Mouse (Mus musculus) adrenal gland, postnatal 25 days (tissue): ENCODE results near the gene BC029722. TPM values are rescaled to one million over a fixed set of nuclear protein-coding genes. Genes with fewer than 3 reads are reported as not detected.
A peak's percentile ranks its signal among the peaks of the same experiment; 100 is the strongest.

Experiments
- DNase-seq: peaks from one replicate; pipeline ENCODE4 v3.0.0; 2021; ENCODE audit warnings: mixed read lengths
- total RNA-seq: library from RNA; stranded (reverse); gene quantifications from 2 replicates; pipeline ENCODE4 v1.2.3, GENCODE M21; 2021

The BC029722 gene
- total RNA-seq, 1 experiment from 2014 or later: 181 TPM

DNA sequence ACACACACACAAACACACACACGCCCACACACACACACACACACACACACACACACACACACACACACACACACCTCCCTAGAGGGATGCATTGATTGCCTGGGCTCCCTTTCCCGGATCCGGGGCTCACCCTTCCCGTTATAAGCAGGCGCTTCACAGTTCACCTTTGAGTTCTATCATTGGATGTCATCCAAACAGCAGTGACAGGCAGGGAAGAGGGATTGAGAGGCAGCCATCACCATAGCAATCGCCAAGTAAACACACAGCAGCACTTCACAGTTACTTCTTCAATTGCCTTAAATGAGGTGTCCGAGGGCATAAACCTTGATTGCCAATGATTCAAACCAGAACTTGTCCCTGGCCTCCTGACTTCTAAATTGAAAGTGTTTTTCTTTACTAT, 40.2 kb downstream of the BC029722 start:
- no peak for DNase-seq

DNA sequence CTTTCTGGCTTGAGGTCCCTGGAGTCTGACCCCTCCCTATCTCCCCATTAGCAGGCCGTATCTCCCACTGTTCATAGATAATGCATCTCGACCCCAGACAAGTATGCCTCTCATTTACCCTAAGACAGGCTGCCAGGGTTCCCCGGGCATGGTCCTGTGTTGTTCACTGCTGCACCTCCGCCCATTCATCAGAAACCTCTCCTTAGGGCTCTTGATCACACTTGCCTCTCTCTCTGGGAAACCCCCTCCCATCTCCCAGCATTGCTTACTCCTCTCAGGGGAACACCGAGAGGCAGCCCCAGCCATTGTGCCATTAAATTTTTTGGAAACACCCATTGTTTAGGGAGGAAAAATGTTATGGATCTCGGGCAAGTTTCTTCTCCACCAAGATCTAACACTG, 41.2 kb downstream of the BC029722 start:
- no peak for DNase-seq

DNA sequence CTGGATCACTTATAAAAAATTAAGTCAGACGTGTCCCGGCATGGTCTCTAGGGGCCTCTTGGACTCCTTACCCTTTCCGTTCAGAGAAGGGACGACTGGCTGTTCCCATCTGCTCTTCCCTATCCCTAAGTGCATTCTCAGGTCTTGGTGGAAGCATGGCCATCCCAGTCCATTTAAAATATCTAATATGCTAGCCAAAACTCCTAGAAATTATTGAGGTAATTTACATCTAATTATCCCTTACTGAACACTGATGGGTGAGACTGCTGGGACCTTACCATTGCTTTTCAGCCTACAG, 41.6 kb downstream of the BC029722 start:
- DNase-seq: no peak

DNA sequence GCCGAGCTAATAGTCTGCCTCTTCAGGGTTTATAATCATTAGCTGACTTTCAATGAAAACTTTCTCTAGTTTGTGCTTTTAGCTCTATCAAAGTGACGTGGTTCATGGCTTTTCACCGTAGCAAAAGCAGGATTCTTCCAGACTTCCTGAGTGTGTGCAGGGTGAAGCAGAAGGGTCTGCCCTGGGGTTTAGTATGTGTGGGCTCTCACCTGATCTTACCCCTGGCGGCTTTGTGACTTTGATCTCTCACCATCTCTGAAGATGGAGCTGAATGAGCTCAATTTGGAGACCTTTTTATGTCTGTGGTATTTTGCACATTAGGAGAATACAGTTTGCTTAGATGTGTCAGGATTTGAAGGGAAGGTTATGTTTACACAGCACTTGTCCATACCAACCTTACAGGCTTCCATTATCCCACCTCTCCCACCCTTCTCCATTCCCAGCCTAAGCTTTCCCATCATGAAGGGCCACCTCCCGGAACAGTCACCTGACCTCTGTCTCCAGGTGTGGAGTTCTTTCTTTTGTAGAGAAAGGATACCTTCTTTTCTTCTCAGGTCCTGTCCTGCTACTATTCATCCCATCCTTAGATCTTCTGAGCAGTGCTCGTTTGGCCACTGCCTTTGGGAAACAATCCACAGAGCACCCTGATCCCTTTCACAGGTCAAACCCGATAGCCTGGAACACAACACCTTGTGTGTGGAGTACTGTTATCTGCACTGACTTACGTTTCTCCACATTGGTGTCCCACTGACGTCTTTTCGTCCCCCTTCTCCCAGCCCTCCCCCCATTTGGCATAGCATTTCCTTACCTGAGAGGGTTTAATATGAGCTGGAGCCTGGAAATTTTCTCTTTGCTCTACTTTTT, 42.2 kb downstream of the BC029722 start:
- DNase-seq: no peak

DNA sequence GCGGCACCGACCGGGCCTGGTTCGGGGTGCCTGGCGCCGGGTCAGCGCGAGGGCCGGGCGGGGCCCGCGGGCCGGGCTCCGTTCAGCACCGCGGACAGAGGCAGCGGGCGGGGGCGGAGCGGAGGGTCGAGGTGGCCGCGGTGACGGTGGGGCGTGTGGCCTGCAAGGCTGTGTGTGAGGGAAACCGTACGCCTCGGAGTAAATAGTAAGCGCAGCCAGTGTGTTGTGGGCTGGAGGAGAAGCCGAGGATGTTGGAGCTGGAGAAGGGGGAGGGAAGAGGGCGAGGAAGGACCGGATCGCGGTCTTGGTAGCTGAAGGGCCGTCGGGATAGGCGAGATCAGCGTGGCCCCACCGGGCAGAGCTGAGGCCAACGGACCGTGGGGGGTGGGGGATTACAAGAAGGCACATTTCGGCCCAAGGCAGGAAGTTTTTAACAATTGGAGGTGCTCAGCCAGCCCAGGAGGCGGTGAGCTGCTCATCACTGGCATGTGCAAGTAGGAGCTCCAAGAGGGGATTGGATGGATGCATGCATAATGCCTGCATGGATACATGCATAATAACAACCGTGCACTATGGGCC, 43.5 kb downstream of the BC029722 start:
- DNase-seq: peak; percentile 77

DNA sequence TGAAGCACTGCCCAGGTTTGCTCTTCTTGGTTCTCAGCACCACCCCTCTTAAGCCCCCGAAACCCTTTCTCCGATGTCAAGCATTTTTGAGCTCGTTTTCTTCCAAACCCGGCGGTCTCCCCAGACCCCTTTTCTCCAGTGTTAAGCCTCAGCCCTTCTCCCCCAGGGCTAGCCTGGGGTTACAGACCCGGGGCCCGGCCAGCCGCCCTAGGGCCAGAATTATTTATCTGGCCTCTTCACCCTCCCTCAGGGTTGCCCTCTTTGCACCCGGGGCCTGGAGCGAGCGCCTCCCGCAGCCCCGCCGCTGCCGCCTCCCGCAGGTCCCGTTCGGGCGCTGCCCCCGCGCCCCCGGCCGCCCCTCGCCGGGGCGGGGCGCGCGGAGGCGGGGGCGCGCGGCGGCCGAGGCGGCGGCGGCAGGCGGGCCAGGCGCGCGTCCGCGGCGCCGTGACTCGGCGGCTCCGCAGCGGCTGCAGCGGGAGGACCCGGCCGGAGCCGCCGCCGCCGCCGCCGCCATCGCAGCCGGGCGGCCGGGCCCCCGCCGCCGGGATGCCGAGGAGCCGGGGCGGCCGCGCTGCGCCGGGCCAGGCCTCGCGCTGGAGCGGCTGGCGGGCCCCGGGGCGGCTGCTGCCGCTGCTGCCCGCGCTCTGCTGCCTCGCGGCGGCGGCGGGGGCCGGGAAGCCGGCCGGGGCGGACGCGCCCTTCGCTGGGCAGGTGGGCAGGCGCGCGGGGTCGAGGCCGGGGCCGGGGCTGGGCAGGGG, 44.1 kb downstream of the BC029722 start, which contains the start of gene Mmp24:
Mmp24 (plus strand) TSS at position 416 of the 758 bp plus-strand sequence.
- no peak for DNase-seq

DNA sequence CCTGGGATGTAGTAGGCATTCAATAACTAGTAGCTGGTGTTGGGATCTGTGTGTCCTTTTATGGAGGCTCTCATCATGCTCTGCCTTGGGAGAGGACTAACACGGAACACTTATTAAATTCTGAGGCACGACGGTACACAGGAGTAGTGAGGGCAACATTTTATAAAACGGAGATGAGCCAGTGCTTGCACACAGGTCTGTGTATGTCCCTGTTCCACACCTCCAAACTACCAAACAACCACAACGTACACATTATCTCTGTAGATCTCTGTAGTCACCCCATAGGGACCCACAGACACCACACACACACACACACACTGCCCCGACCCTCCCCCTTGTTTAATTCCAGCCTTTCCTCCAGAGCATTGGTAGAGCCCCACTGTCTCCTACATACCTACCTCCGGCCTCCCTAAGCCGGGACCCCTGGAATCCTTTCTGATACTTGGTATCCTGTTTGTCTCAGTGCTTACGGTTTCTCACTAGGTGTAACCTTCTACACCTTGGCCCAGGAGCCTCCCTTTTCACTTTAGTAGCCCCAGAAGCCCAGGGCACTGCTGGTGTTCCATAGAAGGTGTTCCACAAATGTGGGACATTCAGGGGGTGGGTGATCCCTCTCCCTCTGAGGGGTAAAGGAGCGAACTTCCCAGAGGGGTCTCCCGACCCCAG, 44.8 kb downstream of the BC029722 start:
- no peak for DNase-seq

DNA sequence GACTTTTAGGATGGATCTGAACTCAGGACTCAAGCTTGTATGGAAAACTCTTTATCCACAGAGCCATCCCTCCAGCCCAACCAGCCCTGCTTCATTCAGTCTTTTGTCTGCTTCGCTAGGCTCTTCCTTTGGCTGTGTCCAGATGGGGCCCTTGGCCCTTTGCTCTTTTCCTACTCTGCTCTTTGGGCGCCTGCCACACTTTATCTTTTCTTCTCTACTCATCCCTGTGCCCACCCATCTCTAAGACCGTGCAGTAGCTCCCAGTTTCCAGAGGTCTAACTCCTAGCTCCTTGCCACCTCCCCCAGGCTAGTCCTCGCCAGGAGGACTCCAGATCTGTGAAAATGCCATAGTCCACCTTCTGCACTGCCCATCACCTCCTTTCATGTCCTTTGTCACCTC, 45.6 kb downstream of the BC029722 start:
- no peak for DNase-seq

Other genes starting within 250 kb of the BC029722 start
- 67.6 and 82.2 TPM in 2 replicates for gene Gss, start 226.6 kb downstream of the BC029722 start, total RNA-seq
- gene Myh7b, start 208.2 kb downstream of the BC029722 start, total RNA-seq: 0.24 TPM in 1 of 2 replicates, not detected in the other
- 150 and 170 TPM in 2 replicates for gene Trpc4ap, start 127.0 kb downstream of the BC029722 start, total RNA-seq
- 39.8 and 39.9 TPM in 2 replicates for gene Edem2, start 90.0 kb downstream of the BC029722 start, total RNA-seq
- not detected in 2 replicates for gene Gm17581, start 83.6 kb downstream of the BC029722 start, total RNA-seq
- 21.8 and 24.0 TPM in 2 replicates for gene Procr, start 68.3 kb downstream of the BC029722 start, total RNA-seq
- gene Mmp24, start 44.1 kb downstream of the BC029722 start, total RNA-seq: 1.9 and 2.3 TPM in 2 replicates
- gene Eif6, start 7.5 kb upstream of the BC029722 start, total RNA-seq: 112 and 131 TPM in 2 replicates
- 0.06 TPM in 1 of 2 replicates, not detected in the other for gene Fam83c, start 15.4 kb upstream of the BC029722 start, total RNA-seq
- 74.4 and 114 TPM in 2 replicates for gene Uqcc1, start 110.9 kb upstream of the BC029722 start, total RNA-seq
- not detected in 2 replicates for gene Gm15557, start 121.3 kb upstream of the BC029722 start, total RNA-seq
- 1.3 TPM in 1 of 2 replicates, not detected in the other for gene Gdf5, start 125.9 kb upstream of the BC029722 start, total RNA-seq
- gene Cep250, start 137.0 kb upstream of the BC029722 start, total RNA-seq: 12.2 and 19.0 TPM in 2 replicates
- gene 6430550D23Rik, start 188.6 kb upstream of the BC029722 start, total RNA-seq: 4.0 and 4.3 TPM in 2 replicates
- gene Ergic3, start 188.6 kb upstream of the BC029722 start, total RNA-seq: 242 and 246 TPM in 2 replicates
- not detected in 2 replicates for gene Fer1l4, start 233.5 kb upstream of the BC029722 start, total RNA-seq
- 2.4 and 2.9 TPM in 2 replicates for gene Spag4, start 245.7 kb upstream of the BC029722 start, total RNA-seq